Mouse (Mus musculus) heart, postnatal 0 days (tissue): ENCODE results near the gene Clec2g. TPM values are rescaled to one million over a fixed set of nuclear protein-coding genes. Genes with fewer than 3 reads are reported as not detected.
"Not testable (repeated sequence)": the region's sequence is repeated elsewhere in the genome, so short reads cannot be mapped to it uniquely, and the experiment has no call there.

Experiments
- ATAC-seq: fragments of 200-750 bp; cut with Nextera tagmentation; 2 replicates; pipeline ENCODE4 v1.8.0; 2017; ENCODE audit warnings: low read depth, moderate number of reproducible peaks, moderate library complexity; ENCODE audit not compliant: insufficient read depth
- DNase-seq: peaks from one replicate; pipeline ENCODE4 v3.0.0-alpha.2; 2016; ENCODE audit warnings: low spot score
- H3K27ac ChIP-seq: fragments of 300-500 bp; sonication (generic); 2 replicates; pipeline ENCODE4 v1.5.1; 2014; ENCODE audit warnings: low read depth, mild to moderate bottlenecking
- H3K27me3 ChIP-seq: fragments of 300-500 bp; sonication (generic); 2 replicates; pipeline ENCODE4 v1.6.1; 2014; ENCODE audit warnings: low read length, mixed read lengths; ENCODE audit not compliant: control insufficient read depth, insufficient read depth
- H3K36me3 ChIP-seq: fragments of 300-500 bp; sonication (generic); replicated peaks from 2 replicates; pipeline ENCODE4 v1.6.1; 2014; ENCODE audit warnings: low read length, mixed read lengths; ENCODE audit not compliant: control insufficient read depth, insufficient read depth
- H3K4me1 ChIP-seq: fragments of 300-500 bp; sonication (generic); 2 replicates; pipeline ENCODE4 v1.6.1; 2014; ENCODE audit warnings: antibody characterized with exemption; ENCODE audit not compliant: control insufficient read depth, insufficient read depth
- H3K4me2 ChIP-seq: fragments of 300-500 bp; sonication (generic); 2 replicates; pipeline ENCODE4 v1.6.1; 2014; ENCODE audit warnings: low read depth, mild to moderate bottlenecking, low read length, moderate library complexity
- H3K4me3 ChIP-seq: fragments of 300-500 bp; sonication (generic); 2 replicates; pipeline ENCODE4 v1.5.1; 2014; ENCODE audit warnings: low read depth, low read length
- H3K9ac ChIP-seq: fragments of 300-500 bp; sonication (generic); replicated peaks from 2 replicates; pipeline ENCODE4 v1.6.1; 2014; ENCODE audit warnings: low read depth, low read length, mixed read lengths
- H3K9me3 ChIP-seq: fragments of 300-500 bp; sonication (generic); replicated peaks from 2 replicates; pipeline ENCODE4 v1.6.1; 2016; ENCODE audit warnings: low read length; ENCODE audit not compliant: control insufficient read depth
- CTCF ChIP-seq: IDR thresholded peaks from 2 replicates; pipeline ENCODE4 v1.5.1; 2016; ENCODE audit warnings: antibody characterized with exemption, control low read depth, low read depth
- EP300 ChIP-seq: IDR thresholded peaks from 2 replicates; pipeline ENCODE4 v1.6.1; 2016; ENCODE audit warnings: antibody characterized with exemption, low read depth
- WGBS: fragments of 180-500 bp; shearing (Covaris S2); extraction: QIAGEN DNeasy Blood & Tissue Kit; methylation state at CpG from one replicate; pipeline ENCODE4 v1.1.7; 2014; 5-methylcytosine and 5-hydroxymethylcytosine counted together
- polyA plus RNA-seq: library from polyadenylated mRNA; unstranded; fragments of >200 nt; fragmentation: Nextera tagmentation; extraction: Ambion mirVana; gene quantifications from 2 replicates; pipeline ENCODE4 v1.2.1, GENCODE M21; 2015
- total RNA-seq: library from RNA; depleted of rRNA; stranded (reverse); fragments of >200 nt; gene quantifications from 2 replicates; pipeline ENCODE4 v1.2.3, GENCODE M21; 2014; ENCODE audit warnings: low replicate concordance

The Clec2g gene
- total and polyA plus RNA-seq, 2 experiments from 2014 or later = not detected

DNA sequence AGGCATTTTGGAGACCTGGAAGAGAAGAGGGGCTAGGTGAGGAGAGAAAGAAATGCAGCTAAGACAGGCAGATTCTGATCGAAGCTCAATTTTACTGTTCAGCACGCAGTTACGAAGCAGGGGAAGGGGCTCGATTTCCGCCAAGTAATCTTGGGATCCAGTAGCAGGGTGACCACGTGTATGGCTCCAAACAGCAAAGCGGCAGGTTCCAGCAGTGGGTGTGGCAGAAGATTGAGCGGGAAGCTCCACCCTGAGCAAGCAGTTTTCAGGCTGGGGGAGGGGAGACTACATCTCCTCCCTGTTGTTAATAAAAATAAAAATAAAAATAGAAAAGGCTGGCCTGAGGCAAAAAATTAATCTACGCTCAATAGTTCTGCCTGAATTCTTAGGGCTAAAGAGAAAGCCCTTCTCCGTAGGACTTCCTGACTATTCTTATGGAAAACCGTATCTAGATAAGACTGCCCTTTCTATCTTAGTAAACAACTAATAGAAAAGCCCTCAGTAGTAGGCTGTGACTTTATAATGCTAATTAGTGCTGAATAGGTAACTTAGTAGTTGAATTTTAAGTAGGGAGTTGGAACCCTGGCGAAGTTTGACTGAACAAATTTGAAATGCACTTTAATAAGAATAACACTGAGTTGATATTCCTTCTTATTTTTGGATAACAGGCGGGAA is 62.7 kb downstream of the Clec2g start:
- H3K4me3 ChIP-seq = no peak overlapping the region
- DNase-seq (no peak), ATAC-seq (no peak)
- no peaks in the 10 kb centered on the region for H3K4me1 ChIP-seq
- 0 out of 2 replicates have a peak overlapping the region, but pooled peaks have one; percentile 6 for H3K4me2 ChIP-seq
- WGBS = 69% methylated on average over 13 of the region's 13 CpGs
- no peak for TF ChIP-seq CTCF
- no peak for TF ChIP-seq EP300
- no peak overlapping the region for H3K27ac ChIP-seq
- no peaks in the 10 kb centered on the region for H3K36me3 ChIP-seq
- no peaks in the 10 kb centered on the region for H3K27me3 ChIP-seq
- no peak overlapping the region for H3K9ac ChIP-seq
- H3K9me3 ChIP-seq = no peaks in the 10 kb centered on the region

DNA sequence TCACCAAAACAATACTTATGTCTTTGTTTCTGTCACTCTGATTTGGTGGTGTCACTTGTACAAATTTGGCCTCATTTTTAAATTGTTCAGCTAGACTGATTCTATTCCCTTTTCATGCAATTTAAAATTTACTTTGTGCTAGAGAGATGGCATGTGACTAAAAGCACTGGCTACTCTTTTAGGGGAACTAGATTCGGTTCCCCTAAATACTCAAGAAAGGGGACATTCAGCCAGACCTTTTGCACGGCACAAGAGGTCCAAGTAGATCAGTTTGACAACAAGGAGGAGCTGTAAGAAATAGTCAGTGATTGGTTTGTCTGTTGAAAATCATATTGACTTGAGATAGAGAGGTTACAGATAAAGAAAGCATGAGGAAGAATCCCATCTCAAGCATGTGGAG is 67.2 kb downstream of the Clec2g start:
- Histone ChIP-seq H3K9ac (no peak overlapping the region), H3K4me3 (no peak overlapping the region), H3K4me1 (no peaks in the 10 kb centered on the region), H3K36me3 (no peaks in the 10 kb centered on the region), H3K27ac (no peak overlapping the region), H3K27me3 (no peaks in the 10 kb centered on the region), H3K4me2 (no peak overlapping the region), H3K9me3 (no peaks in the 10 kb centered on the region)
- WGBS = 70% methylated on average over 2 of the region's 2 CpGs
- TF ChIP-seq EP300 = no peak
- no peak for TF ChIP-seq CTCF
- no peak for DNase-seq
- no peak for ATAC-seq

DNA sequence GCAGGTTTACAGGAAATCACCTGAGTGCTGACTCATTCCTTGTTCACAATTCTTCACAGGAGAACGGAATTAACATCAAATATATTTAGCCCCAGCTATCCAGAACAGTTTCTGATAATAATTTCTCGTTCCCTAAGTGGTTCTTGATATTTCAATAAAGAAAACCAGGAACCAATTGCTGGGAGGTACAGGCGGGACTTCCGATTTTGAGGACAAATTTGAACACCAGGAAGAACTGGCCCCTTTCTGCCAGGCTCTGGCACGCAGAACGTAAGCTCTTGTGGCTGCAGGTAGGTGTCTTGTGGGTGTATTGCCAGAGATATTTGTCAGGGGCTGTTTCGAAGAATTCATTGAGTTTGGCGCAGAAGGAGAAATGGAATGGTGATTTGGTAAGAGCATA is 74.4 kb downstream of the Clec2g start:
- no peak overlapping the region for H3K27ac ChIP-seq
- ATAC-seq = no peak
- H3K9ac ChIP-seq = no peak overlapping the region
- no peaks in the 10 kb centered on the region for H3K36me3 ChIP-seq
- H3K9me3 ChIP-seq = no peaks in the 10 kb centered on the region
- H3K4me2 ChIP-seq = no peak overlapping the region
- DNase-seq = no peak
- WGBS = 80% methylated on average over 8 of the region's 8 CpGs
- no peak for TF ChIP-seq CTCF
- TF ChIP-seq EP300 = no peak
- no peaks in the 10 kb centered on the region for H3K27me3 ChIP-seq
- H3K4me1 ChIP-seq = no peaks in the 10 kb centered on the region
- H3K4me3 ChIP-seq = no peak overlapping the region

DNA sequence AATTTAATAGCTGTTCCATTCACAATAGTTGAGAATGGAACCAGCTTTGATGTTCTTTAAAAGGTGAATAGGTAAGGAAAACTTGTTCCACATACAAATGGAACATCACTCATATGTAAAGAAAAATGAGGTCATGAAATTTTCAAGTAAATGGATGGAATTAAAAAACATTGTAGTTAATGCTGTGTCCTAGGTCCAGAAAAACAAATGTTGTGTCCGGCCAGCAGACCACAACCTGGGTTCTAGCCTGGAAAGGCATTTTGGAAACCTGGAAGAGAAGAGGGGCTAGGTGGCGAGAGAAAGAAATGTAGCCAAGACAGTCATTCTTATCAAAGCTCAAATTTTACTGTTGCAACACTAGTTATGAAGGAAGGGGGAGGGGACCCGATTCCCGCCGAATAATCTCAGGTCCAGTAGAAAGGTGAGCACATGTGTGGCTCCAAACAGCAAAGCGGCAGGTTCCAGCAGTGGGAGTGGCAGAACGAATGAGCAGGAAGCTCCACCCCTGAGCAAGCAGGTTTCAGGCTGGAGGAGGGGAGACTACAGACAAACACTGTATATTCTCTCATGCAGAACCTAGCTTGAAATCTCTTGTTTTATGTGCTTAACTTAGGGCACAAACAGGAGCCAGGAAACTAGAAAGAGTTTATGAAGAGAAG is 75.8 kb downstream of the Clec2g start:
- DNase-seq, H3K27me3 ChIP-seq, ATAC-seq, H3K4me1 ChIP-seq, H3K27ac ChIP-seq, H3K4me2 ChIP-seq, H3K9me3 ChIP-seq, H3K36me3 ChIP-seq, H3K4me3 ChIP-seq, H3K9ac ChIP-seq: not testable (repeated sequence)
- 72% methylated on average over 7 of the region's 7 CpGs for WGBS

DNA sequence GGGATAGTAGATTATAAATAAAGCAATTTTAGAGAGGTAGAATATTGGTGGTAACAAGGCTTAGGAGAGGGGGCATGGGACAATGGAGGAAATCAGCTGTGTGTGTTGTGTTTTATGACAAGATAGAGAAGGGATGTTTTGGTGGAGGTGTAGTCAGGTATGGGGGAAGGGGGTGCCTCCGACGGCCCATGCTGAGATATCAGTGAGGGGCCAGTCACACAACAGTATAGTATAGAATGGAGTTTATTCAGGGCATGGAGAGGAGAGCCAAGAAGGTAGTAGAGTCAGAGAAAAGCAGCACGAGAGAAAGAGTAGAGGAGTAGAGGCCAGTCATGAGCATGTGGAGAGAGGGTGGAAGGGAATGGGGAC is 76.3 kb downstream of the Clec2g start:
- no peaks in the 10 kb centered on the region for H3K4me1 ChIP-seq
- no peak overlapping the region for H3K4me3 ChIP-seq
- no peak for ATAC-seq
- no peaks in the 10 kb centered on the region for H3K9me3 ChIP-seq
- no peak for DNase-seq
- H3K27ac ChIP-seq = no peak overlapping the region
- no peaks in the 10 kb centered on the region for H3K27me3 ChIP-seq
- H3K4me2 ChIP-seq = no peak overlapping the region
- H3K36me3 ChIP-seq = no peaks in the 10 kb centered on the region
- TF ChIP-seq EP300 = no peak
- TF ChIP-seq CTCF = no peak
- H3K9ac ChIP-seq = no peak overlapping the region
- WGBS = 77% methylated on average over 3 of the region's 3 CpGs

DNA sequence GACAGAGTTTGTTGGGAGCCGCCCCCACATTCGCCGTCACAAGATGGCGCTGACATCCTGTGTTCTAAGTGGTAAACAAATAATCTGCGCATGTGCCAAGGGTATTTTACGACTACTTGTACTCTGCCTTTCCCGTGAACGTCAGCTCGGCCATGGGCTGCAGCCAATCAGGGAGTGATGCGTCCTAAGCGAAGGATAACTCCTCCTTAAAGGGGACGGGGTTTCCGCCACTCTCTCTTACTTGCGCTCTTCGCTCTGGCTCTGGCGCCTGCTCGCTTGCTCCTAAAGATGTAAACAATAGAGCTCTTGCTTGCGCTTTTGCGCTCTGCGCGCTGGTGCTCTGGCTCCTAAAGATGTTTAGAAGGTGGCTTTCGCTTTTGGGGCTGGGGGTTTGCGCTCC is 77.8 kb downstream of the Clec2g start:
- not testable (repeated sequence) for H3K27ac ChIP-seq, H3K36me3 ChIP-seq, H3K4me3 ChIP-seq, H3K4me1 ChIP-seq, H3K27me3 ChIP-seq, ATAC-seq, DNase-seq, H3K9me3 ChIP-seq, H3K9ac ChIP-seq, H3K4me2 ChIP-seq
- 92% methylated on average over 18 of the region's 23 CpGs for WGBS
